Mouse (Mus musculus) adrenal gland, adult 2 months (tissue): ENCODE results near the gene Skap1. TPM values are rescaled to one million over a fixed set of nuclear protein-coding genes. Genes with fewer than 3 reads are reported as not detected.
"Not testable (repeated sequence)": the region's sequence is repeated elsewhere in the genome, so short reads cannot be mapped to it uniquely, and the experiment has no call there.

Experiments
- DNase-seq: peaks from one replicate; pipeline ENCODE4 v3.0.0; 2021
- polyA plus RNA-seq: library from polyadenylated mRNA; depleted of rRNA; stranded (reverse); fragments of >200 nt; gene quantifications from 2 replicates; pipeline ENCODE4 v1.2.3, GENCODE M21; 2012
- total RNA-seq, 2 experiments: library from RNA; stranded (reverse); gene quantifications; 2 replicates each; pipeline ENCODE4 v1.2.3; 2021

Skap1 gene
- total and polyA plus RNA-seq, 3 experiments: 2.9 to 6.5 (median 5.5) TPM

GRCm38 (mm10) chr11:96696168-96696727, 231.9 kb downstream of the Skap1 start:
- no peak for DNase-seq

GRCm38 (mm10) chr11:96696842-96697455, 232.6 kb downstream of the Skap1 start:
- DNase-seq: no peak

- DNase-seq: no peak
Measured at GRCm38 (mm10) chr11:96697467-96697866, 233.1 kb downstream of the Skap1 start.

GRCm38 (mm10) chr11:96703813-96704212, 239.4 kb downstream of the Skap1 start:
- DNase-seq: no peak

- DNase-seq: no peak
Measured at GRCm38 (mm10) chr11:96711268-96711667, 246.9 kb downstream of the Skap1 start.

- no peak for DNase-seq
Measured at GRCm38 (mm10) chr11:96711670-96712069, 247.3 kb downstream of the Skap1 start.

GRCm38 (mm10) chr11:96713210-96714005, 249.0 kb downstream of the Skap1 start:
- no peak for DNase-seq

- DNase-seq: no peak
Measured at GRCm38 (mm10) chr11:96714011-96714410, 249.6 kb downstream of the Skap1 start.

GRCm38 (mm10) chr11:96715168-96715567, 250.8 kb downstream of the Skap1 start:
- DNase-seq: not testable (repeated sequence)

GRCm38 (mm10) chr11:96718609-96719008, 254.2 kb downstream of the Skap1 start:
- DNase-seq: no peak

GRCm38 (mm10) chr11:96725833-96726232, 261.4 kb downstream of the Skap1 start:
- DNase-seq: no peak

- no peak for DNase-seq
Measured at GRCm38 (mm10) chr11:96728577-96728976, 264.2 kb downstream of the Skap1 start.

GRCm38 (mm10) chr11:96729462-96729861, 265.1 kb downstream of the Skap1 start:
- no peak for DNase-seq

- DNase-seq: no peak
Measured at GRCm38 (mm10) chr11:96730327-96730726, 265.9 kb downstream of the Skap1 start.

- DNase-seq: no peak
Measured at GRCm38 (mm10) chr11:96732657-96733056, 268.3 kb downstream of the Skap1 start.

GRCm38 (mm10) chr11:96735908-96736307, 271.5 kb downstream of the Skap1 start:
- peak; percentile 62 for DNase-seq

GRCm38 (mm10) chr11:96736361-96736760, 272.0 kb downstream of the Skap1 start:
- no peak for DNase-seq

- no peak for DNase-seq
Measured at GRCm38 (mm10) chr11:96737673-96738471, 273.5 kb downstream of the Skap1 start.

GRCm38 (mm10) chr11:96740796-96741195, 276.4 kb downstream of the Skap1 start:
- DNase-seq: no peak

GRCm38 (mm10) chr11:96741995-96742394, 277.6 kb downstream of the Skap1 start:
- DNase-seq: no peak

- DNase-seq: no peak
Measured at GRCm38 (mm10) chr11:96743000-96743399, 278.6 kb downstream of the Skap1 start.

- no peak for DNase-seq
Measured at GRCm38 (mm10) chr11:96743891-96744290, 279.5 kb downstream of the Skap1 start.
